Mouse (Mus musculus): Measurements from ENCODE around the gene Gramd1b. TPM values are rescaled to one million over a fixed set of nuclear protein-coding genes. Genes with fewer than 3 reads are reported as not detected.

The Gramd1b gene
- polyA plus RNA-seq, 1 experiment from 2014 or later: 2.1 TPM

DNA sequence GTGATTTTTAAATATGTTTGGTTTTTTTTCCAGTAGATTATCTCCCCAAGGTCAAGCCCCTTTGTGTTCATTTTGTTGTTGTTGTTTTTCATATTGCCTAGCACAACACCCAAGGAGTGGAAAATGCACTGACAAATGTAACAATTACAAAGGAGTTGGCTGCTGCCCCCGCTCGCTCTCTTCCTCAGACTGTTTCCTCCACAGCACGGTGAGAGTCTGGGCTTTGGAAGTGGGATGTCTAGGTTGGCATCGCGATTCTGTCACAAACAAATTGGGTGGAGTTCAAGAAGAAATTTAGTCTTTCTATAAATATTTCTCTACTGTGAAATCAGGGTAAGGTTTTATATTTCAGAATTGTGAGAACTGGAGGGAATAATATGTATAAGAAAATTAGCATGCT is 26.6 kb upstream of the Gramd1b start:
- no peaks in the 10 kb centered on the region for H3K4me1 ChIP-seq (replicated peaks; ENCODE audit: control insufficient read depth, insufficient read depth, low read length)
- no peak overlapping the region for H3K27ac ChIP-seq (ENCODE audit: low read depth, low read length)
- H3K4me2 ChIP-seq: no peak overlapping the region
- H3K36me3 ChIP-seq (ENCODE audit: control insufficient read depth, insufficient read depth, low read length): no peaks in the 10 kb centered on the region
- WGBS: 76% methylated on average over 5 of the region's 5 CpGs
- ATAC-seq (replicated peaks; ENCODE audit: low FRiP score) (no peak), DNase-seq (ENCODE audit: low spot score) (no peak)
- H3K9ac ChIP-seq (ENCODE audit: low read depth, low read length): no peak overlapping the region
- no peak overlapping the region for H3K4me3 ChIP-seq (ENCODE audit: low read depth, low read length)
- H3K9me3 ChIP-seq (ENCODE audit: control insufficient read depth, low read length): no peaks in the 10 kb centered on the region
- no peaks in the 10 kb centered on the region; the same call in 1 of the 2 replicates for H3K27me3 ChIP-seq (replicated peaks; ENCODE audit: control insufficient read depth, insufficient read depth, low read length)

- H3K36me3 ChIP-seq (ENCODE audit: control insufficient read depth, insufficient read depth, low read length): no peaks in the 10 kb centered on the region
- ATAC-seq (replicated peaks; ENCODE audit: low FRiP score): no peak
Measured at GRCm38 (mm10) chr9:40556396-40556795, 25.2 kb upstream of the Gramd1b start.

GRCm38 (mm10) chr9:40555243-40555642 is 24.1 kb upstream of the Gramd1b start:
- DNase-seq (ENCODE audit: low spot score) (no peak), ATAC-seq (replicated peaks; ENCODE audit: low FRiP score) (no peak)
- no peak overlapping the region for H3K9ac ChIP-seq (ENCODE audit: low read depth, low read length)
- no peak overlapping the region for H3K4me3 ChIP-seq (ENCODE audit: low read depth, low read length)
- H3K4me2 ChIP-seq: no peak overlapping the region
- 56% methylated on average over 5 of the region's 5 CpGs for WGBS
- no peaks in the 10 kb centered on the region for H3K36me3 ChIP-seq (ENCODE audit: control insufficient read depth, insufficient read depth, low read length)
- H3K9me3 ChIP-seq (ENCODE audit: control insufficient read depth, low read length): no peaks in the 10 kb centered on the region
- no peaks in the 10 kb centered on the region for H3K4me1 ChIP-seq (replicated peaks; ENCODE audit: control insufficient read depth, insufficient read depth, low read length)
- H3K27ac ChIP-seq (ENCODE audit: low read depth, low read length): no peak overlapping the region
- no peaks in the 10 kb centered on the region for H3K27me3 ChIP-seq (replicated peaks; ENCODE audit: control insufficient read depth, insufficient read depth, low read length)

More at GRCm38 (mm10) chr9:40556396-40556795, 25.2 kb upstream of the Gramd1b start:
- H3K27me3 ChIP-seq (replicated peaks; ENCODE audit: control insufficient read depth, insufficient read depth, low read length): no peaks in the 10 kb centered on the region
- H3K9me3 ChIP-seq (ENCODE audit: control insufficient read depth, low read length): no peaks in the 10 kb centered on the region
- no peak overlapping the region for H3K9ac ChIP-seq (ENCODE audit: low read depth, low read length)
- no peak overlapping the region for H3K4me2 ChIP-seq
- WGBS: 71% methylated on average over 4 of the region's 4 CpGs
- H3K27ac ChIP-seq (ENCODE audit: low read depth, low read length): no peak overlapping the region
- DNase-seq (ENCODE audit: low spot score): no peak
- no peak overlapping the region for H3K4me3 ChIP-seq (ENCODE audit: low read depth, low read length)
- H3K4me1 ChIP-seq (replicated peaks; ENCODE audit: control insufficient read depth, insufficient read depth, low read length): no peaks in the 10 kb centered on the region

GRCm38 (mm10) chr9:40547876-40548275 is 16.7 kb upstream of the Gramd1b start:
- DNase-seq (ENCODE audit: low spot score): no peak

GRCm38 (mm10) chr9:40545193-40545592 is 14.0 kb upstream of the Gramd1b start:
- Histone ChIP-seq H3K4me3 (ENCODE audit: low read depth, low read length) (no peak overlapping the region), H3K4me1 (replicated peaks; ENCODE audit: control insufficient read depth, insufficient read depth, low read length) (no peaks in the 10 kb centered on the region), H3K4me2 (no peak overlapping the region), H3K9ac (ENCODE audit: low read depth, low read length) (no peak overlapping the region), H3K27me3 (replicated peaks; ENCODE audit: control insufficient read depth, insufficient read depth, low read length) (no peaks in the 10 kb centered on the region), H3K27ac (ENCODE audit: low read depth, low read length) (no peak overlapping the region), H3K36me3 (ENCODE audit: control insufficient read depth, insufficient read depth, low read length) (no peaks in the 10 kb centered on the region), H3K9me3 (ENCODE audit: control insufficient read depth, low read length) (no peaks in the 10 kb centered on the region)
- 86% methylated on average over 6 of the region's 6 CpGs for WGBS
- no peak for DNase-seq (ENCODE audit: low spot score)
- ATAC-seq (replicated peaks; ENCODE audit: low FRiP score): no peak

More at GRCm38 (mm10) chr9:40547876-40548275, 16.7 kb upstream of the Gramd1b start:
- Histone ChIP-seq H3K4me1 (replicated peaks; ENCODE audit: control insufficient read depth, insufficient read depth, low read length) (no peaks in the 10 kb centered on the region), H3K9ac (ENCODE audit: low read depth, low read length) (no peak overlapping the region), H3K9me3 (ENCODE audit: control insufficient read depth, low read length) (no peaks in the 10 kb centered on the region), H3K4me3 (ENCODE audit: low read depth, low read length) (no peak overlapping the region), H3K4me2 (no peak overlapping the region), H3K27ac (ENCODE audit: low read depth, low read length) (no peak overlapping the region), H3K36me3 (ENCODE audit: control insufficient read depth, insufficient read depth, low read length) (no peaks in the 10 kb centered on the region), H3K27me3 (replicated peaks; ENCODE audit: control insufficient read depth, insufficient read depth, low read length) (no peaks in the 10 kb centered on the region)
- 77% methylated on average over 5 of the region's 5 CpGs for whole genome bisulfite sequencing
- ATAC-seq (replicated peaks; ENCODE audit: low FRiP score): no peak

DNA sequence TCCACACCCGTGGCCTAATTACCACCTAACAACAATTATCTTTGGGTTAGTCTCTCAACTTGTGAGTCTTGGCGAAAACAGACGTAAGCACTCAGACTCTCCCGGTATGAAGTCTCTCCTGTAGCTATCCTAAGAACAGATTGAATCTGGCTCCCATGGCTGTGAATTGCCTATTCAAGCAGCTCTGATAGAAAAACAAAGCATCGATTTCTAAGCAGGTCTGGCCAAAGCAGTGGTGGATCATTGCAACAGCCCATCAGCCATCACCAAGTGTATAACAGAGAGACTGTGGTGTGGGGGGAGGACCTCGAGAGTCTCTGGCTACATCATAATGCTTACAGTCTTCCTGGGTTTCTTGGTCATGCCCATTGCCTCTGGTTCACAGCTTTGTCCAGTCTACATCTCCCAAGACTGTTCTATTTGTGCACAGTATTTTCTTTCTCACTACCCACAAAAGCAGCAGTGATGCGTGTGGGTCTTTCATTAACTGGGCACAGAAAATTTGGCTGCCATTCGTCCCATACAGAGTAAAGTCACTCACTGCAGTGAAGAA is 8.5 kb upstream of the Gramd1b start:
- Histone ChIP-seq H3K36me3 (ENCODE audit: control insufficient read depth, insufficient read depth, low read length) (no peaks in the 10 kb centered on the region), H3K27ac (ENCODE audit: low read depth, low read length) (no peak overlapping the region), H3K27me3 (replicated peaks; ENCODE audit: control insufficient read depth, insufficient read depth, low read length) (no peaks in the 10 kb centered on the region), H3K4me1 (replicated peaks; ENCODE audit: control insufficient read depth, insufficient read depth, low read length) (no peaks in the 10 kb centered on the region), H3K9ac (ENCODE audit: low read depth, low read length) (no peak overlapping the region), H3K4me3 (ENCODE audit: low read depth, low read length) (no peak overlapping the region), H3K4me2 (no peak overlapping the region), H3K9me3 (ENCODE audit: control insufficient read depth, low read length) (no peaks in the 10 kb centered on the region)
- DNase-seq (ENCODE audit: low spot score): no peak
- 80% methylated on average over 8 of the region's 8 CpGs for WGBS
- no peak for ATAC-seq (replicated peaks; ENCODE audit: low FRiP score)

DNA sequence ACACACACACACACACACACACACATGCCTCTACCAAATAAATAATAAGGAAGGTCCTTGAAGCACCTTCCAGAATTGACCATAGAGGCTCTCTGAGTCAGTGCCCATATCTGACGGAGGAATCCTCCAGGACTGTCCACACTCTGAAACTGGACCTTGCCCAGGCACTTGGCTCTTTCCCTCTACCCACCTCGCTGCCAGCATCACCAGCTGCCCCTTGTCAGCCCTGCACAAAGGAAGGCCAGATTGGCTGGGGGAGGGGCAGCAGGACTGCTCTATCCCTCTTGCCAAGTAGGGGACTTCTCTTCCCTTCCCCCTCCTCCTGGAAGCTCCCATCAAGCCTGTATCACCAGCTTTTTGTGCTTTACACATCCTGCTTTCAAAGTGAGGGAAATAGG is 6.5 kb upstream of the Gramd1b start:
- H3K9ac ChIP-seq (ENCODE audit: low read depth, low read length): no peak overlapping the region
- WGBS: 38% methylated on average over 2 of the region's 2 CpGs
- H3K4me3 ChIP-seq (ENCODE audit: low read depth, low read length): no peak overlapping the region
- no peaks in the 10 kb centered on the region for H3K36me3 ChIP-seq (ENCODE audit: control insufficient read depth, insufficient read depth, low read length)
- H3K9me3 ChIP-seq (ENCODE audit: control insufficient read depth, low read length): no peaks in the 10 kb centered on the region
- no peaks in the 10 kb centered on the region for H3K4me1 ChIP-seq (replicated peaks; ENCODE audit: control insufficient read depth, insufficient read depth, low read length)
- no peaks in the 10 kb centered on the region for H3K27me3 ChIP-seq (replicated peaks; ENCODE audit: control insufficient read depth, insufficient read depth, low read length)
- no peak for DNase-seq (ENCODE audit: low spot score)
- no peak overlapping the region for H3K4me2 ChIP-seq
- H3K27ac ChIP-seq (ENCODE audit: low read depth, low read length): no peak overlapping the region
- no peak for ATAC-seq (replicated peaks; ENCODE audit: low FRiP score)

DNA sequence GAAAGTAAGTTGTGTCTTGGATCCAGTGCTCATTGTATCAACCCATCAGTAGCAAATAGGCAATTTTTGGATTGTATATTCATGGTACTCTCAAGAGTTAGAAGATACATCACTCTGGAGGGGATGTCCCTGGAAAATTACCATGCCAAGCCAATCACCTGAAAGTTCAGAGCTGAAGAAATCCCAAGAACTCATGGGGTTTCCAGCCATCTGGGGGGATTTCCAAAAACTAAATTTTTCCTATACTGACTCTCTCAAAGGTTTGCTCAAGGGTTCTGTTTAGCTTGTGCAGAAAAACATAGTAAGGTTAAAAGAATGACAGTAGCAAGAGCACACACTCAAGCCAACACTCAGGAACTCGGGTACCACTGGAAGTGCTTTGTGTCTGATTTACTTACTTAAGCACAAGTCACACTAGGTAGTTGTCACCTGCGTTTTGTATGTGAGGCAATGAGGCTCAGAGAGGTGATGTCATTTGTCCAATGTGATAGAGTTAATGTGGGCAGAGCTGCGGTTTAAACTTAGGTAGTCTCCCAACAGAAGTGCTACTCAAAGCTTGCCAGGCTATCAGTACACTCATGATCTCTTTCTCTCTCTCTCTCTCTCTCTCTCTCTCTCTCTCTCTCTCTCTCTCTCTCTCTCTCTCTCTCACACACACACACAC is 6.0 kb upstream of the Gramd1b start:
- WGBS: 74% methylated on average over 3 of the region's 3 CpGs
- Histone ChIP-seq H3K9me3 (ENCODE audit: control insufficient read depth, low read length) (no peaks in the 10 kb centered on the region), H3K4me3 (ENCODE audit: low read depth, low read length) (no peak overlapping the region)

GRCm38 (mm10) chr9:40530536-40530935 is 647 bp downstream of the Gramd1b start:
- Histone ChIP-seq H3K9ac (ENCODE audit: low read depth, low read length) (no peak overlapping the region), H3K36me3 (ENCODE audit: control insufficient read depth, insufficient read depth, low read length) (no peaks in the 10 kb centered on the region), H3K27me3 (replicated peaks; ENCODE audit: control insufficient read depth, insufficient read depth, low read length) (peaks cover 21% of the 10 kb centered on the region), H3K4me3 (ENCODE audit: low read depth, low read length) (peak overlapping the region; percentile 41), H3K4me1 (replicated peaks; ENCODE audit: control insufficient read depth, insufficient read depth, low read length) (no peaks in the 10 kb centered on the region), H3K4me2 (peak overlapping the region; percentile 65), H3K27ac (ENCODE audit: low read depth, low read length) (no peak overlapping the region), H3K9me3 (ENCODE audit: control insufficient read depth, low read length) (no peaks in the 10 kb centered on the region)
- no peak for ATAC-seq (replicated peaks; ENCODE audit: low FRiP score)
- no peak for DNase-seq (ENCODE audit: low spot score)
- 55% methylated on average over 8 of the region's 8 CpGs for WGBS

More for the DNA sequence above, 6.0 kb upstream of the Gramd1b start:
- no peak overlapping the region for H3K9ac ChIP-seq (ENCODE audit: low read depth, low read length)
- H3K27ac ChIP-seq (ENCODE audit: low read depth, low read length): no peak overlapping the region
- DNase-seq (ENCODE audit: low spot score): no peak
- no peak for ATAC-seq (replicated peaks; ENCODE audit: low FRiP score)
- no peaks in the 10 kb centered on the region for H3K27me3 ChIP-seq (replicated peaks; ENCODE audit: control insufficient read depth, insufficient read depth, low read length)
- H3K4me1 ChIP-seq (replicated peaks; ENCODE audit: control insufficient read depth, insufficient read depth, low read length): no peaks in the 10 kb centered on the region
- H3K36me3 ChIP-seq (ENCODE audit: control insufficient read depth, insufficient read depth, low read length): no peaks in the 10 kb centered on the region
- no peak overlapping the region for H3K4me2 ChIP-seq

Data from liver, embryonic 11.5 days (tissue).